Mouse (Mus musculus) CD4-positive, CD25-positive, alpha-beta regulatory T cell (primary cell): ENCODE results near the gene Psmc5. TPM values are rescaled to one million over a fixed set of nuclear protein-coding genes. Genes with fewer than 3 reads are reported as not detected.

Experiments
- polyA plus RNA-seq: library from polyadenylated mRNA; unstranded; fragments of 100-300 nt; shearing (Covaris generic); gene quantifications from one replicate; pipeline ENCODE4 v1.2.1, GENCODE M21; 2017

Psmc5 gene
- polyA plus RNA-seq = 192 TPM

GRCm38 (mm10) chr11:106255685-106256451 is at the start of gene Psmc5, which contains the start of gene Ftsj3:
Gene Psmc5, plus strand, starts transcription at chr11:106256154.
Gene Ftsj3, minus strand, starts transcription at chr11:106256079.

DNA sequence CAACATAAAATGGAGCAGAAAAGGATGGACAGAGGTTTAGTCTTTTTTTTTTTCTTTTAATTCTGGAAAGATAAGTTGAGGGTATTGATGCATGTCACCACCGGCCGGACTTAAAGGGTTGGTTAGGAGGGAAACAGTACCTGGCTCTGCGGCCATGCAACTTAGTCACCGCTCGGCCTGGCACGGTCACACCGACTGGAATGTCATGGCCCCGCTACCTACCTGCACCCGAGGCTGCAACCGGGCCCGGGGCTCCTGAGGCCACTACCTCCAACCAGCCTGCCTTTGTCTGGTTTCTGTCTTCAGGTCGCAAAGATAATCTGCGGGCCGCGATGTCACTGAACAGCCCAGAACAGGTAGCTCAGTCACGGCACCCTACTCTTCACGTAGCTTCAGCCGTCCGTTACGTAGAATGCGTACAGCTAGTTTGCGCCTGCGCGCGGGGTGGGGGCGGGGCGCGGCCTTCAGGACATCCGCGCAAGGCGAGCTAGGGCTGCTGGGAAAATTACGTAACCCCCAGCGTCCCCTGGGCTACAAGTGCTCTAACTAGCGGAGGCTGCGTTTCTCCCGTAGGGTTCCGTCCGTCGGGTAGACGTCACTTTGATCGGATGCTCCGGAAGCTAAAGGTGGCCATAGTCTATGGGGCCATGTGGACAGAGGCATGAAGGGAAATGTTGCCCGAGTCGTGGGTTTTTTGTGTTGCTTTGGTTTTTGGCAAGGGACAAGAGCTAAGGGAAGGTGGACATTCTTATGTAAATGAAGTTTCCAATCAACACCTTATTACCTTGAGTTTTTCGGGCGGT is 39.8 kb upstream of the Psmc5 start, which contains the start of gene Ccdc47:
TSS of gene Ccdc47 (minus strand) at position 418 of the 803 bp plus-strand sequence.

GRCm38 (mm10) chr11:106216730-106217490 is 39.0 kb upstream of the Psmc5 start, which contains the start of gene Ddx42:
Gene Ddx42, plus strand, starts transcription at chr11:106216926.

DNA sequence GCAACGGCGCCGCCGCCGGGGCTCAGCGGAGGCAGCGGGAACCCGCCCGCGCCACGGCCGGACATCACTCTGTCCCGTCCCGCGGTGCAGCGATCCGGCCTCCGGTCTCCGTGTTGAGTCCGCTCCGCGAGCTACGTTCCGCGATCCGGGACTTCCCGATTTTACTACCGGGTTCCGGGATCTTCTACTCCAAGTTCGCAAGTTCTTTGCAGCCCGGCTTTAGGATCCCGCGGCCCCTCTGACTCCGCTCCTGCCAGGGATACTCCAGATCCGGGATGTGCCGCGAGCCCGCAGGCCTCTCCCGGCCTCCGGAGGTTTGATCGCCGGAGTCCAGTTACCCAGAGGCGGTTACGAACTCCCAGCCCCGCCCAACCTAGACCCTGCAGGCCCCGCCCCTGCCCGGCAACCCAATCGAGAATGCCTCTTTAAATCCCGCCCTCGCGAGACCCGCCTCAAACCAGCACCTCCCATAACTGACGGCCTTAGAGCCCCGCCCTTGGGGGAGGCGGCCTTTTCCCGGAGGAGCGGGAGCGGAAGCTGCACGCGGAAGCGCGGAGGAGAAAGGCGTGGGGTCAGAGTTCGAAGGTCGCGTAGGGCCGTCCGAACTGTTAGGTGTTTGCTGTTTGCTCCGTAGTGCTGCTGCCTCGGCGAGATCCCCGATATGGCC is 16.8 kb downstream of the Psmc5 start, which contains the start of gene Smarcd2:
TSS of gene Smarcd2 (minus strand) at position 329 of the 667 bp plus-strand sequence.

DNA sequence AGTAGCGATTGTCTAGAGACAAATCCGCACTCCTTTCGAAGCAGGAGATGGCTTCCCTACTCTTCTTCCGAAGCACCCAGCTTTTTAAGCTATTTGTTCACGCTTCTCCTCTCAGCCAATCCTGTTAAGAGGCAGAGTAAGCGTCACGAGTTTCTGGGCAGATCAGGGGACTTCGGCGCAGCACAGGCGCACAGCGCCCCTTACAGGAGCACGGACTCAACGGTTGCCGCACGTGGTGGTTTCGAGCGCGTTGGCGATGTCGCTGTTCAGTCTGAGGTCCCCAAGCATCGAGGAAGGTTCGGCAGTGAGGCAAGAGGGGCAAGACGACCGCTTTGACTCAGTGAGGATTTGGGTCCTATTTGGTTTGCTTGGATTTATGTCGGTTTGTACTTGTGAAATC is 20.5 kb downstream of the Psmc5 start, which contains the start of gene Tcam1:
TSS of gene Tcam1 (plus strand) at position 219 of the 400 bp plus-strand sequence.

DNA sequence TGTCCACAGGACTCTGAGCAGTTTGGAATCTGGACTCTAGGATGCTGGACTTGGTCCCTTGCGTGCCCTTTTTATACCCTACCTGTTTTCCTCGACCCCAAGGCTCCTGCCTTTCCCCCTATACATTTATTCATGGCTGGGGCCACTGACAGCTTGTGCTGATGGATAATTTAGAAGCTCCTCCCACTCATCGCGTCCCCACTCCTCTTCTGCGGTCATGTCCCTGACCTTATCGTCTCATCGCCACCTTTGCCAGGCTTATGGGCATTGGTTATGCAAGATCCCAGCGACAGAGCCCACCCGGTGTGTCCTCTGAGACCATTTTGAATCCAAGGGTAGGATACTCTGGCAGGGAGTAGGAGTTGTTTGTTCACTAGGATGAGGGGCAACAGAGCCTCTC is 45.8 kb downstream of the Psmc5 start, which contains the start of gene Gh:
TSS of gene Gh (minus strand) at position 101 of the 400 bp plus-strand sequence.

Other genes starting within 250 kb of the Psmc5 start
- 0.07 TPM for gene Kcnh6, start 248.0 kb upstream of the Psmc5 start, polyA plus RNA-seq
- 87.8 TPM for gene Dcaf7, start 219.3 kb upstream of the Psmc5 start, polyA plus RNA-seq
- gene Taco1, start 190.1 kb upstream of the Psmc5 start, polyA plus RNA-seq = 15.5 TPM
- 102 TPM for gene Map3k3, start 171.5 kb upstream of the Psmc5 start, polyA plus RNA-seq
- gene Gm10840, start 95.3 kb upstream of the Psmc5 start, polyA plus RNA-seq = 0.87 TPM
- gene Limd2, start 95.3 kb upstream of the Psmc5 start, polyA plus RNA-seq = 1,824 TPM
- 33.1 TPM for gene Strada, start 54.0 kb upstream of the Psmc5 start, polyA plus RNA-seq
- 97.3 TPM for gene Ccdc47, start 39.8 kb upstream of the Psmc5 start, polyA plus RNA-seq
- gene Ddx42, start 39.2 kb upstream of the Psmc5 start, polyA plus RNA-seq = 104 TPM
- gene Ftsj3, start 75 bp upstream of the Psmc5 start, polyA plus RNA-seq = 72.1 TPM
- gene Smarcd2, start 16.8 kb downstream of the Psmc5 start, polyA plus RNA-seq = 186 TPM
- 0.18 TPM for gene Tcam1, start 20.5 kb downstream of the Psmc5 start, polyA plus RNA-seq
- not detected for gene Gh, start 45.7 kb downstream of the Psmc5 start, polyA plus RNA-seq
- 39.5 TPM for gene Cd79b, start 58.6 kb downstream of the Psmc5 start, polyA plus RNA-seq
- gene Scn4a, start 97.1 kb downstream of the Psmc5 start, polyA plus RNA-seq = not detected
- 0.24 TPM for gene Prr29, start 109.3 kb downstream of the Psmc5 start, polyA plus RNA-seq
- 119 TPM for gene Icam2, start 131.9 kb downstream of the Psmc5 start, polyA plus RNA-seq
- gene Ern1, start 231.7 kb downstream of the Psmc5 start, polyA plus RNA-seq = 4.1 TPM